Mouse (Mus musculus) CD4-positive naive resting alpha-beta T cell, adult 57 days (primary cell): ENCODE results near the gene Pigg. TPM values are rescaled to one million over a fixed set of nuclear protein-coding genes. Genes with fewer than 3 reads are reported as not detected.

Experiments
- total RNA-seq: library from RNA; stranded (reverse); gene quantifications from one replicate; pipeline ENCODE4 v1.2.4, GENCODE M21; 2023

Gene Pigg
- 2.0 TPM for total RNA-seq

DNA sequence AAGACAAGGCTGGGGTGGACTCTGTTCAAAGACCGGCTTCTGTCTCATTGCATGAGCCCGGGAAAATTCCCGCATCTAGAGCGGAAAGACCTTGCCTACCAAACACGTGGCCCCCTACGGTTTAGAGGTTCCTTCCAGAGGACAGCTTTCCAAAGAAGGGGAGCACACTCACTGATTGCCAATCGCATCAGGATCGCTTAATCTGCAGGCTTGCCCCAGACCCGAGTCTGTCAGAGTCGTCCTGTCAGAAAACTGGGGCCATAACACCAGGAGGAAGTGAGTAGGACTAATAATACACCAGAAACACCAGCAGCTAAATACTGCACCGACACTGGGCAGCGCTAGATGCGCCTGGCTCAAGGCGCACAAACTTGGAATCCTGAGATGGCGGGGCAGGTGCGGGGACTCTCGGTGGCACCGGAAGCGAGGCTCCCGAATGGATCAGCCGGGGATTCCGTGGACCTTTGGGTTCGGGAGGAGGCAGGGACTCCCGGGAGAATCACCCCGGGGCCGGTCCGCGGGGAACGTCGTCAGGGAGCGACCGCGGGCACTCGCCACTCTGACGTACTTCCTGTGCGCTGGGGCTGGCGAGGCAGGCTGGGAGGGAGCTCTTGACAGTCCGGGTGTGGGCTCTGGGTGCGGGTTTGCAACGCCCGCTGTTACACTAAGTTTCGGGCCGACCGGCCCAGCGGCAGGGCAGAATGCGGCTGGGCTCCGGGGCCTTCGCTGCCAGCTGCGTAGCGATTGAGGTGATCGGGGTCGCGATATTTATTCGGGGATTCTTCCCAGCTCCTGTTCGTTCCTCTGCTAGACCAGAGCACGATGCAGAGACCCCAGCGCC is at the start of gene Pigg:
Gene Pigg, plus strand, starts transcription at position 386 of the 841 bp plus-strand sequence.

DNA sequence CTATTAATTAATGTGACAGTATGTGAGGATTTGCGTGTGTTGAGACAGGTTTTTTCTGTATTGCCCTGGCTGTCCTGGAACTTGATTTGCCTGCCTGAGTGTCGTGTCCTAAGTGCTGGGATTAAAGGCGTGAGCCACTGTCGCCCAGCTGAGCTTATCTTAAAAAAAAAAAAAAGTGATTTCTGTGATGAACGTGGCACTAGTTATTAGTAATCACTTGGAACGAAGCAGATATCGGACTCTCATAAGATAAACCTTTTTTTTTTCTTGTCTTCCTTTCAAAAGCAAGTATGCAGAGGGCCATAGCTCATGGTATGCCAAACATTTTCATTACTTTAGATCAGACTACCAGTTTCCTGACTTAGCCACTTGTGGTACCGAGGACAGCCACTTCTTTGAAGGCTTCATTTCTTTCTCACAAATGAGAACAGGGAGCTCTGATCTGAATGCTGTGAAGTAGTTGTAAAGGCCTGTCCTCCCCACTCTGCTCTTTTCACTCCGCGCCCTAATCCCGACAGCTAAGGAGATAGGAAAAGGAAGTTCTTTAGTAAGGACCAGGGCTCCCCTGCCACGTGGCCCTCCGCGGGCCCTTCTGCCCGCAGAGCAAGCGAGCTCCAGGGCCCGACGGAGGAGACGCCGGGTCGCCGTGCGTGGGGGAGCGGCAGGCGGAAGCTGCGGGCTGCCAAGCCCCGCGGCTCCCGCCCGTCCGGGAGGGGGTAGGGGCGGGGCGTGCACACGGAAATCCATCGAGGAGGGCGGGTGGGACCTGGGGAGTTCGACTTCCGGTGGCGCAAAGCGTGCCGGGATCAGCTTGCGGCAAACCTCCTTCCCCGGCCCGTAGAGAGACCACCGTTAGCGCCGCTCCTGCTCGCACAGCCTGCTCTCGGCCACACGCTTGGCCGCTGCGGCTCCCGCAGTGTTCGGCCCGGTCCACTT is 44.0 kb upstream of the Pigg start, which contains the start of gene Dr1:
Gene Dr1, plus strand, starts transcription at position 771 of the 936 bp plus-strand sequence.

DNA sequence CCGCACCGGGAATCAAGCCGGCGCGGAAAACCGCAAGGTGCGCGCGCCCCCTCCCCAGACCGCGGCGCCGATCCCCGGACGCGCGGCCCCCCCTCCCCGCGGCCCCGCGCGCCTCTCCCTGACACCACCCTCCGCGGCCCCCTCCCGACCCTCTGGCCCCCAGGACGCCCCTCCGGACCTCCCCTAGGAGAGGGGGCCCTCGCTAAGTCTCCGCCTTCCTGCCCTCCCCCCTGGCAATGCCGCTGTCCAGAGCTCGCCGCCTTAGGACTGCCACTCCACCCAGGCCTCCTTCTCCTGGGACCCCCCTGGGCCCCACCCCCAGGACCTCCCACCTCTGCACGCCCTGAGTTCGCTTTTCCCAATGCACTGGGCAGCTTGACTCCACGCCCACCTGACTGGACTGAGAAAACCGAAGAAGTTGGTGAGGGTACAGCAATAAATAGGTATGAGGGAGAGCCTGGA is 55.5 kb downstream of the Pigg start, which contains the start of gene Gm42517:
Gene Gm42517, minus strand, starts transcription at position 52 of the 462 bp plus-strand sequence.

GRCm38 (mm10) chr5:108388201-108388600 is 75.8 kb downstream of the Pigg start, which contains the start of gene Pde6b:
Gene Pde6b, plus strand, starts transcription at chr5:108388391.

Other genes starting within 250 kb of the Pigg start
- gene Mtf2, start 246.9 kb upstream of the Pigg start, total RNA-seq = 84.7 TPM
- 45.7 TPM for gene Tmed5, start 180.0 kb upstream of the Pigg start, total RNA-seq
- gene Ccdc18, start 179.7 kb upstream of the Pigg start, total RNA-seq = 0.53 TPM
- gene Dr1, start 43.7 kb upstream of the Pigg start, total RNA-seq = 41.7 TPM
- gene Gm42517, start 55.3 kb downstream of the Pigg start, total RNA-seq = not detected
- not detected for gene Pde6b, start 75.8 kb downstream of the Pigg start, total RNA-seq
- 67.0 TPM for gene Atp5k, start 121.8 kb downstream of the Pigg start, total RNA-seq
- not detected for gene Mfsd7a, start 136.3 kb downstream of the Pigg start, total RNA-seq
- 25.6 TPM for gene Pcgf3, start 148.6 kb downstream of the Pigg start, total RNA-seq
- gene Cplx1, start 237.4 kb downstream of the Pigg start, total RNA-seq = 0.53 TPM